Mouse (Mus musculus): ENCODE data around the gene Nprl2. TPM values are rescaled to one million over a fixed set of nuclear protein-coding genes. Genes with fewer than 3 reads are reported as not detected.

Gene Nprl2
- polyA plus RNA-seq, 1 experiment: 0.37 TPM

GRCm38 (mm10) chr9:107583174-107583573 is 41.1 kb downstream of the Nprl2 start:
- H3K27me3 ChIP-seq (replicated peaks): no peaks in the 10 kb centered on the region
- H3K36me3 ChIP-seq (replicated peaks; ENCODE audit: low read length): peaks cover 35% of the 10 kb centered on the region
- TF ChIP-seq FLI1 (IDR thresholded peaks at IDR 0.05; ENCODE audit: low read length) (no peak), GATA1 (IDR thresholded peaks at IDR 0.05; ENCODE audit: borderline replicate concordance, low read length) (no peak)
- no peaks in the 10 kb centered on the region for H3K9me3 ChIP-seq
- H3K4me1 ChIP-seq: peaks cover 71% of the 10 kb centered on the region
- no peak overlapping the region for H3K4me3 ChIP-seq (replicated peaks)

- Histone ChIP-seq H3K36me3 (replicated peaks; ENCODE audit: low read length) (peaks cover 56% of the 10 kb centered on the region), H3K9me3 (no peaks in the 10 kb centered on the region), H3K4me1 (peaks cover 72% of the 10 kb centered on the region), H3K27me3 (replicated peaks) (no peaks in the 10 kb centered on the region), H3K4me3 (replicated peaks) (peak overlapping the region; percentile 7)
- TF ChIP-seq FLI1 (IDR thresholded peaks at IDR 0.05; ENCODE audit: low read length) (no peak), GATA1 (IDR thresholded peaks at IDR 0.05; ENCODE audit: borderline replicate concordance, low read length) (no peak)
These were observed 44.5 kb downstream of the Nprl2 start for GRCm38 (mm10) chr9:107586504-107586903.

DNA sequence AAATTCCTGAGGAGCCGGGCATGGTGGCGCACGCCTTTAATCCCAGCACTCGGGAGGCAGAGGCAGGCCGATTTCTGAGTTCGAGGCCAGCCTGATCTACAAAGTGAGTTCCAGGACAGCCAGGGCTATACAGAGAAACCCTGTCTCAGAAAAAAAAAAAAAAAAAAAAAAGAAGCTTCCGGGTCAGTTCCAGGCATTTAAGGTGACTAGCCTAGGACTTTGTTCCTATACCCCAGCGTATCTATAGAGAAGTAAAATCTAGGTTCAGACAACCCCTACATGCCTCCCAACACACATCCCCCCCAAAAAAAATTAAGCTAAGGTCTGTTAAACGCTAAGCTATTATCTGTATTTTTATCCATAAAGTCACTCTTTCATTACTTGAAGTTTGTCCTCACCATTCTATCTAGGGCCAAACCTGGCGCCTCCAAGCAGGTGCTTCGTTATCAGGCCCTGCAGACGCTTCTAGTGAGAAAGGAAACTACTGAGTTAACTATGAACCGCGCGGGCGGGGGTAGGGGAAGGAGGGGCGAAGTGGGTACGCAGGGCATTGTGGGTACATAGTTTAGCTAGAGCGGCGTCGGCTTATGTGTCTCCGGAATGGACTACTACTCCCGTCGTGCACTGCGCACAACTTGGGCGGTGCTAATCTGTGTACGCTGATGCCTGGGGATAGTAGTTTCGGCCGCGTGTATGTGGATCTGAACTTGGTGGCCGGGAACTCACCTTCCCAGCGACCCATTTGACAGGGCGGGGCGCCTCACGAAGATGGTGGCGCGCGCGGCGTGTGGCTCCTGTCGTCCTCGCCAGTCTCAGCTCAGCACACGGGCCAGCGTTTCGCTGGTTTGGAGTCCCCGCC is 45.2 kb downstream of the Nprl2 start, which contains the start of gene Ifrd2:
Ifrd2 (plus strand) TSS at position 669 of the 859 bp plus-strand sequence.
- Histone ChIP-seq H3K9me3 (no peaks in the 10 kb centered on the region), H3K4me3 (replicated peaks) (peak within 1 kb of the TSS; percentile 96), H3K27me3 (replicated peaks) (no peaks in the 10 kb centered on the region), H3K4me1 (peaks cover 70% of the 10 kb centered on the region), H3K36me3 (replicated peaks; ENCODE audit: low read length) (peaks cover 60% of the 10 kb centered on the region)
- TF ChIP-seq FLI1 (IDR thresholded peaks at IDR 0.05; ENCODE audit: low read length): no peak
- TF ChIP-seq GATA1 (IDR thresholded peaks at IDR 0.05; ENCODE audit: borderline replicate concordance, low read length): no peak

GRCm38 (mm10) chr9:107587833-107588639 is 46.0 kb downstream of the Nprl2 start:
- H3K36me3 ChIP-seq (replicated peaks; ENCODE audit: low read length): peaks cover 58% of the 10 kb centered on the region
- no peaks in the 10 kb centered on the region for H3K9me3 ChIP-seq
- peak overlapping the region; percentile 96 for H3K4me3 ChIP-seq (replicated peaks)
- no peak for TF ChIP-seq FLI1 (IDR thresholded peaks at IDR 0.05; ENCODE audit: low read length)
- no peak for TF ChIP-seq GATA1 (IDR thresholded peaks at IDR 0.05; ENCODE audit: borderline replicate concordance, low read length)
- H3K4me1 ChIP-seq: peaks cover 70% of the 10 kb centered on the region
- no peaks in the 10 kb centered on the region for H3K27me3 ChIP-seq (replicated peaks)

GRCm38 (mm10) chr9:107590058-107590772 is 48.2 kb downstream of the Nprl2 start:
- no peak overlapping the region for H3K4me3 ChIP-seq (replicated peaks)
- no peaks in the 10 kb centered on the region for H3K27me3 ChIP-seq (replicated peaks)
- H3K36me3 ChIP-seq (replicated peaks; ENCODE audit: low read length): peaks cover 58% of the 10 kb centered on the region
- TF ChIP-seq GATA1 (IDR thresholded peaks at IDR 0.05; ENCODE audit: borderline replicate concordance, low read length) (no peak), FLI1 (IDR thresholded peaks at IDR 0.05; ENCODE audit: low read length) (no peak)
- peaks cover 69% of the 10 kb centered on the region for H3K4me1 ChIP-seq
- H3K9me3 ChIP-seq: no peaks in the 10 kb centered on the region

- no peaks in the 10 kb centered on the region for H3K27me3 ChIP-seq (replicated peaks)
- TF ChIP-seq GATA1 (IDR thresholded peaks at IDR 0.05; ENCODE audit: borderline replicate concordance, low read length): no peak
- TF ChIP-seq FLI1 (IDR thresholded peaks at IDR 0.05; ENCODE audit: low read length): no peak
- no peak overlapping the region for H3K4me3 ChIP-seq (replicated peaks)
- peaks cover 55% of the 10 kb centered on the region for H3K36me3 ChIP-seq (replicated peaks; ENCODE audit: low read length)
- H3K9me3 ChIP-seq: no peaks in the 10 kb centered on the region
- peaks cover 69% of the 10 kb centered on the region for H3K4me1 ChIP-seq
These were observed 48.7 kb downstream of the Nprl2 start for GRCm38 (mm10) chr9:107590773-107591060.

GRCm38 (mm10) chr9:107593101-107593976 is 51.3 kb downstream of the Nprl2 start:
- peaks cover 63% of the 10 kb centered on the region for H3K4me1 ChIP-seq
- H3K4me3 ChIP-seq (replicated peaks): no peak overlapping the region
- H3K9me3 ChIP-seq: no peaks in the 10 kb centered on the region
- peaks cover 55% of the 10 kb centered on the region for H3K36me3 ChIP-seq (replicated peaks; ENCODE audit: low read length)
- no peak for TF ChIP-seq FLI1 (IDR thresholded peaks at IDR 0.05; ENCODE audit: low read length)
- TF ChIP-seq GATA1 (IDR thresholded peaks at IDR 0.05; ENCODE audit: borderline replicate concordance, low read length): no peak
- peaks cover 7% of the 10 kb centered on the region for H3K27me3 ChIP-seq (replicated peaks)

GRCm38 (mm10) chr9:107594281-107595062 is 52.4 kb downstream of the Nprl2 start:
- Histone ChIP-seq H3K36me3 (replicated peaks; ENCODE audit: low read length) (peaks cover 54% of the 10 kb centered on the region), H3K9me3 (no peaks in the 10 kb centered on the region), H3K4me3 (replicated peaks) (no peak overlapping the region), H3K27me3 (replicated peaks) (peaks cover 18% of the 10 kb centered on the region), H3K4me1 (peaks cover 57% of the 10 kb centered on the region)
- TF ChIP-seq FLI1 (IDR thresholded peaks at IDR 0.05; ENCODE audit: low read length) (no peak), GATA1 (IDR thresholded peaks at IDR 0.05; ENCODE audit: borderline replicate concordance, low read length) (no peak)

Other genes starting within 250 kb of the Nprl2 start
- 47.7 and 114 TPM in 2 replicates for gene Cish, start 246.2 kb upstream of the Nprl2 start, polyA plus RNA-seq (2012; ENCODE audit: insufficient read depth, low replicate concordance)
- 8.1 TPM in 1 of 2 replicates, not detected in the other for gene Hemk1, start 203.9 kb upstream of the Nprl2 start, polyA plus RNA-seq (2012; ENCODE audit: insufficient read depth, low replicate concordance)
- gene 6430571L13Rik, start 201.6 kb upstream of the Nprl2 start, polyA plus RNA-seq (2012; ENCODE audit: insufficient read depth, low replicate concordance): not detected in 2 replicates
- not detected in 2 replicates for gene Cacna2d2, start 142.6 kb upstream of the Nprl2 start, polyA plus RNA-seq (2012; ENCODE audit: insufficient read depth, low replicate concordance)
- 12.0 and 24.4 TPM in 2 replicates for gene Tmem115, start 8.3 kb upstream of the Nprl2 start, polyA plus RNA-seq (2012; ENCODE audit: insufficient read depth, low replicate concordance)
- 4.2 and 18.5 TPM in 2 replicates for gene Cyb561d2, start within 50 bp of the Nprl2 start, polyA plus RNA-seq (2012; ENCODE audit: insufficient read depth, low replicate concordance)
- 0.68 TPM in 1 of 2 replicates, not detected in the other for gene Zmynd10, start 5.1 kb downstream of the Nprl2 start, polyA plus RNA-seq (2012; ENCODE audit: insufficient read depth, low replicate concordance)
- 10.3 and 12.6 TPM in 2 replicates for gene Rassf1, start 9.3 kb downstream of the Nprl2 start, polyA plus RNA-seq (2012; ENCODE audit: insufficient read depth, low replicate concordance)
- gene Tusc2, start 21.0 kb downstream of the Nprl2 start, polyA plus RNA-seq (2012; ENCODE audit: insufficient read depth, low replicate concordance): 23.3 and 103 TPM in 2 replicates
- 10.8 and 11.8 TPM in 2 replicates for gene Hyal2, start 25.7 kb downstream of the Nprl2 start, polyA plus RNA-seq (2012; ENCODE audit: insufficient read depth, low replicate concordance)
- 1.6 and 2.6 TPM in 2 replicates for gene Hyal1, start 34.7 kb downstream of the Nprl2 start, polyA plus RNA-seq (2012; ENCODE audit: insufficient read depth, low replicate concordance)
- gene Naa80, start 36.7 kb downstream of the Nprl2 start, polyA plus RNA-seq (2012; ENCODE audit: insufficient read depth, low replicate concordance): 63.3 and 72.4 TPM in 2 replicates
- gene Hyal3, start 38.6 kb downstream of the Nprl2 start, polyA plus RNA-seq (2012; ENCODE audit: insufficient read depth, low replicate concordance): 0.31 TPM in 1 of 2 replicates, not detected in the other
- gene Ifrd2, start 45.4 kb downstream of the Nprl2 start, polyA plus RNA-seq (2012; ENCODE audit: insufficient read depth, low replicate concordance): 32.1 and 34.9 TPM in 2 replicates
- not detected in 2 replicates for gene Sema3b, start 67.0 kb downstream of the Nprl2 start, polyA plus RNA-seq (2012; ENCODE audit: insufficient read depth, low replicate concordance)
- 1,319 and 1,886 TPM in 2 replicates for gene Gnai2, start 93.1 kb downstream of the Nprl2 start, polyA plus RNA-seq (2012; ENCODE audit: insufficient read depth, low replicate concordance)
- not detected in 2 replicates for gene Slc38a3, start 127.3 kb downstream of the Nprl2 start, polyA plus RNA-seq (2012; ENCODE audit: insufficient read depth, low replicate concordance)
- not detected in 2 replicates for gene Gnat1, start 137.5 kb downstream of the Nprl2 start, polyA plus RNA-seq (2012; ENCODE audit: insufficient read depth, low replicate concordance)
- not detected in 2 replicates for gene Sema3f, start 168.2 kb downstream of the Nprl2 start, polyA plus RNA-seq (2012; ENCODE audit: insufficient read depth, low replicate concordance)
- gene Rbm5, start 228.8 kb downstream of the Nprl2 start, polyA plus RNA-seq (2012; ENCODE audit: insufficient read depth, low replicate concordance): 3.9 and 7.6 TPM in 2 replicates

All from megakaryocyte, embryonic 14.5 days (primary cell).